Mouse (Mus musculus): Measurements from ENCODE around the gene Fbxo21.

The Fbxo21 gene

DNA sequence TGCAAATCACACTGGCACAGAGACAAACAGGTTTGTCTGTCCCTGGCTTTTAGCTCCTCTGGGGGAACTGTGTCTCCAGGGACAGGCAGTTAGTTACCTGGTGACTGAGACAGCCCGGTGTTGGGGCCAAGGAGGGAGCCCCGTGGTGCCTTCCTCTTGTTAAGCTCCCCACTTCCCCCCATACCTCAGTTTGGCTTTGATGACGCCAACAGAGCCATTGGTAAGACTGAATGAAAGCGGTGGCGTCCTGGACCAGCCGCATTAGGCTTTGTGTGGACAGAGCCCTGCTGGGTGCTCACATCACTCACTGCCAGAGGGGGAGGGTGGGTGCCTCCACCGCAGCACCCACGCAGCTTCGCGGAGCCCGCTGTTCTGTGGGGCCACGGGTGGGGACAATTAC, 49.4 kb downstream of the Fbxo21 start:
- DNase-seq (ENCODE audit: low read depth): no peak

DNA sequence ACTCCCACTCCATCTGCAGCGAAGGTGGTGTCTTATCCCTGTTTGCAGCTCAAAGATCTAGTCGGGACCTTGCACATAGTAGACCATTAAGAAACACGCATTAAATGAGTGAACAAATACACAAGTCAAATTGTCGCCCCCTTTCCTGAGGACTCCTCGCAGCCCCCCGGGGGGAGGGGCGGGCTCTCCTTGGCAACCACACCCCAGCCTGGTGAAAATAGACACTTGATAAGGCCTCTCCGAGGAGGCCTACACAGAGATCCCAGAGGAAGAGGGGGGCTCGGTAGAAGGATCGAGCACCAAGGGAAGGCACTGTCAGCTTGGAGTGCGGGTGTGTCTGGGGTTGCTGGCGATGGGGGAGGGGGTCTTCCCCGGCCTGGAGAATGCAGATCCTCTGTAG, 49.8 kb downstream of the Fbxo21 start:
- no peak for DNase-seq (ENCODE audit: low read depth)

- no peak for DNase-seq (ENCODE audit: low read depth)
Observed at GRCm38 (mm10) chr5:118027101-118027697, 50.7 kb downstream of the Fbxo21 start.

DNA sequence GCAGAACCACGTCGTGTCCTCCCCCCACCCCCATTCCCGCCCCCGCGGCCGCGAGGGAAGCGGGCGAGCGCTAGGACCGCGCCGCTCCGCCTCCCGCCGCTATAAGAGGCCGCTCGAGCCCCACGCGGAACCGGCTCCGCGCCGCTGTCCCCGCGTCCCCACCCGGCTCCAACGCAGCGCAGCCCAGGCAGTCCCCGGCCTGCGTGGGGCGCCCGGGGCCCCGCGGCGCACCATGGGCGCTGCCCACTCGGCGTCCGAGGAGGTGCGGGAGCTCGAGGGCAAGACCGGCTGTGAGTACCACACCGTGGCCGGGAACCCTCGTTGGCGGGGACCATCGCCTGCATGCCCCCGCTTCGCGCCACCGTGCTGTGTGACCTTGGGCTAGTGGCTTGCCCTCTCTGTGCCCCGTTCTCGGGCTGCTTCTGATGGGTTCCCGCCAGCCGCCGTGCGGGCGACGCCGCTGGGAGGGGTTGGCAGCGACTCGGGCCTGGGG, 51.2 kb downstream of the Fbxo21 start, which contains the start of gene Tesc:
Tesc (plus strand) TSS at position 46 of the 493 bp plus-strand sequence.
- DNase-seq (ENCODE audit: low read depth): no peak

- DNase-seq (ENCODE audit: low read depth): no peak
Observed at GRCm38 (mm10) chr5:118028191-118029034, 51.9 kb downstream of the Fbxo21 start.

DNA sequence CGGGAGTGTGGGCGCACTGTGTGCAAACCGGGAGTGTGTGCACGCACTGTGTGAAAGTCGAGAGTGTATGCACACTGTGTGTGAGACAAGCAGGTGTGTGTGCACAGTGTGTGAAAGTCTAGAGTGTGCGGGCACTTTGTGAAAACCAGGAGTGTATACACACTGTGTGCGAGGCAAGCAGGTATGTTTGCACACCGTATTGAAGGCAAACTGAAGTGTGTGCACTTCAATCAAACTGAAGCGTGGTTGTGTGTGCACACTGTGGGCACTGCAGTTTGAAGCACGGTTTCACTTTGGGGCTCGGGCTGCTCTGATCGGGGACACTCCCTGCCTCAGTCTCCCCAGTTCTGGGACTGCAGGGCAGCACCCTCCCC, 52.5 kb downstream of the Fbxo21 start:
- no peak for DNase-seq (ENCODE audit: low read depth)

DNA sequence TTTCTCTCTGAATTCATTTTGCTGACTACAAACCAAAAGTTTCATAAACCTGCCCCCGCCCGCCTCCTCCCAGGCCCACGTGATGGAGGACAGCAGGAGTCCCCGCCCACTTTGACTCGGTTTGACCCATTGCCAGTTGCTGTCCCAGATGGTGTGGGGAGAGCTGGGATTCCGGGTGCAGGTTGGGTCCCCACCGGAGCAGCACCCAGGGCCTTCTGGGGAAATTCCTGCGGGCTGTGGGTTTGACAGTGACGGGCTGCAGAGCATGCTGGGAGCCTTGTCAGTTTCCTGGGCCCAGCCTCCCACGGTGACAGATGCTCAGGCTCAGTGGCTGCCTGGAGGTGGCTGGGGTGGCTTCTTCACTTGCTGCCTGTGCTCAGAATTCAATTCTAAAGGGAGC, 52.9 kb downstream of the Fbxo21 start:
- DNase-seq (ENCODE audit: low read depth): no peak

DNA sequence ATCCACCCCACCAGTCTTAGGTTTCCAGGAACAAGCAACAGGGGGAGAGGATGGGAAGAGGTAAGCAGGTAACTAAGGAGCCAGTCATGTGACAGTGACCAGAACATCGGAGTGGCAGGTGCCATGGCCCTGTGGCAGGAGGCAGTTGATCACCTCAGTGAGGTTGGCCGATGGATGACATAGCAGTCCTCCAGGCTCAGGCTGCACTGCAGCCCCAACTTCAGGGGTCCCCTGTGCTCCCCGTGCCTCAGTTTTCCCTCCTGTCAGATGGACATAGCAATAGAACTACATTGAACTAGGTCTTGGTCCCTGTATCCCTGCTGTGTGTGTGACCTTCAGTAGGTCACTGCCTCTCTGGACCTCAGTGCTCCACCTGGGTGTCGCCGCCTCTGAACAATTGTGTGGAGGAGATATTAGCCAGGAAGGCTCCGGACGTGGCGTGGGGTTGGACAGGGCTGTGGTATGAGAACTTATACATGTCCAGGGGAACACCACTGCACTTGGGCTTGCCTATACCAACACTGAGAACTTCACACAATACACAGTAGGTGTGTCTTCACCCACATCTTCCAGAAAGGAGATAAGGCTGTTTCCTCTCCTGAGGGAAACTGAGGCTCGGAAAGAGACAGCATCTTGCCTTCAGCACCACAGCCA, 53.6 kb downstream of the Fbxo21 start:
- DNase-seq (ENCODE audit: low read depth): no peak

- DNase-seq (ENCODE audit: low read depth): no peak
Observed at GRCm38 (mm10) chr5:118031059-118031458, 54.5 kb downstream of the Fbxo21 start.

DNA sequence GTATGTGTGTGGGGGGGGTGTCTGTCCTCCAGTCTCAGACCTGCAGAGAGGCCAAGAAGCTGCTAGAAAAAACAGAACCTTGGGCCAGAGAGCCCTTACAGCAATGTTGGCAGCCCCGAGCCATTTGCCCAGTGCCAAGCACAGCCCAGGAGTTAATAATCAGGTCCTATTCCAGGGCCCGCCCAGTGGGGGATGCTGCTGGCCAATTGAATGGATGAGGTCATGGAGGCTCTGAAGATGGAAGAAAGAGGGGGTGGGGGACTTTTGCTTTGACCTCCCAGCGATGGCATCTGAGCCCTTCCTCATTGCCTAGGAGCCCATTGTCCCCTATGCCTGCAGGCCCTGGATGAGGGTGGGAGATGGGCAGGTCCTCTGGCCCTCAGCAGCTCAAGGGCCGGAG, 55.0 kb downstream of the Fbxo21 start:
- no peak for DNase-seq (ENCODE audit: low read depth)

DNA sequence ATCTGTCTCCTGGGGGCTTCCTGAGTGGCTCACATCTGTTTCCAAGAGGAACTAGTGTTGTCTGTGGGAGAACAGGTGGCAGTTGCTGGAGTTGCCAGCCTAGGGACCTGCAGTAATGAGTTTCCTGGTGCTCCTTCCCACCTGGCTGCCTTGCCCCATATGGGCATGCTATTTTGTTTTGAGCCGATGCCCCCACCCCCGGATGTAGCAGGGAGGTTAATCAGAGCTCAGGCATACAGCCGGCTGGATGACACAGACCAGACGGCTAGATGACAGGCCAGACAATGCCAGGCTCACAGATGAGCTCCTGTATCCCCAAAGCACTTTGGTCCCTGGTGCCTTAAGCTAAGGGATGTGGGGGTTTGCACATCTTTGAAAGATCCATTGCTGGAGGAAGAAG, 56.8 kb downstream of the Fbxo21 start:
- DNase-seq (ENCODE audit: low read depth): no peak

GRCm38 (mm10) chr5:118033740-118034139, 57.2 kb downstream of the Fbxo21 start:
- DNase-seq (ENCODE audit: low read depth): no peak

DNA sequence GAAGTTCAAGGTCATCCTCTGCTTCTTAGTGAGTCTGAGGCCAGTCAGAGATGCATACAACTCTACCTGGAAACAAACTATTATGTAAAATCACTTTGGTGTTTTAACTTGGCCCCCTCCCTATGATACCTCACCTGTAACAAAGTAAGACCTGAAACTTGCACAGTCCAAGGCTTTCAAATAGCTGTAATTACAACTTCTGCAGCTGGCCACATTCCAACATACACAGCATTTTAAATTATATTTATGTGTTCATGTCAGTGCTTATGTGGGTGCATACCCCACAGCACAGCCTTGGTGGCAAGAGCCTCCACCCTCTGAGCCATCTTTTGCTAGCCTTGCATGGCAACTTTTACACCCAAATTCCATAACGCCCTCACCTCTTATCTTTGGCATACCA, 58.1 kb downstream of the Fbxo21 start:
- no peak for DNase-seq (ENCODE audit: low read depth)

DNA sequence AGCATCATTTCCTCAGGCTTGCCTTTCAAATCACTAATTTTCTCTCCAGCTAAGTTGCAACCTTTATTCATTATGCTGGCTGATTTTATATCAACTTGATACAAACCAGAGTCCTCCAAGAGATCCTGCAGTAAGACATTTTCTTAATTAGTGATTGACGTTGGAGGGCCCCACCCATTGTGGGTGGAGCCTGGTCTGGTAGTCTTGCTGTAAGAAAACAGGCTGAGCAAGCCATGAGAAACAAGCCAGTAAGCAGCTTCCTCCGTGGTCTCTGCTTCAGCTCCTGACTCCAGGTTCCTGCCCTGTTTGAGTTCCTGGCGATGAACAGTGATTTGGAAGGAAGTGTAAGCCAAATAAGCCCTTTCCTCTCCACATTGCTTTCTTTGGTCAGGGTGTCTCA, 59.3 kb downstream of the Fbxo21 start:
- no peak for DNase-seq (ENCODE audit: low read depth)

DNA sequence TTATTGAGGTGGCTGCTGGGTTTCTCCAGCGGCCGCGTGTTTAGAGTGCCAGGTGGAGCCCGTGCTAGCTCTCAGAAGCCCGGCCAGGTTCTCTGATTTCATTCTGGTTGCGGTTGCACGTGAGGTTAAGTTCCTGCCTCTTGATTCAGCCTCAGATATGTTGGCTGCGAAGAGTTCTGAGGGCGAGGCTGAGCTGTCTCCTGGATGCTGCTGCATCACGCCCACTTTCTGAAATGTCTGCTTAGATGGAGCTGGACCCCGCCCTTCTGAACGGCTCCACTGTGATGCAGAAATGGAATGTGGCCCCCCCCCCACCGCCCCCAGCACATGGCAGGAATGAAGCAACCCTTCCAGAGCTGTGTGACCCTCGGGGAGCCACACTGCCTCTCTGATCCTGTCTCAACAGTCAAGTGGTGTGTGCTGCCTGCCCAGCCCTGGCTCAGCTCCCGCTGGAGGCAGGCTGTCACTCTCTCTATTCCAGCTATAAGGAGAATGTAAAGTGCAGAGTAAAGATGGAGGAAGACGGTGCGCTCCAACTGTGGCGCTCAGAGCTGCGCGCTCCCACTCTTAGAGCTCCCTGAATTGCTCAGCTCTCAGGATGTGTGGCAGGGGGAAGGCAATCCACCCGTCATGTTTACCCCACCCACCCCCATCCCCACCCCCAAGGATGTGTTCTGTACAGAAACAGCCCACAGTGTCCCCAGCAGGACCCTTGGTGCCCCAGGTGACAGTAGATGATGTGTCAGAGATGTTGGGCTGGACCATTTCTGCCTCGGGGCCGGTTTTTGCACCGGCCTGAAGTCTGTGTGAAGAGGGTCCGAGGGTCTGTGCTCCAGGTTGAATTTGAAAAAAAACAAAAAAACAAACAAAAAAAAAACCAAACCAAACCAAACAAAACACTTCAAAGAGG, 60.6 kb downstream of the Fbxo21 start:
- no peak for DNase-seq (ENCODE audit: low read depth)

DNA sequence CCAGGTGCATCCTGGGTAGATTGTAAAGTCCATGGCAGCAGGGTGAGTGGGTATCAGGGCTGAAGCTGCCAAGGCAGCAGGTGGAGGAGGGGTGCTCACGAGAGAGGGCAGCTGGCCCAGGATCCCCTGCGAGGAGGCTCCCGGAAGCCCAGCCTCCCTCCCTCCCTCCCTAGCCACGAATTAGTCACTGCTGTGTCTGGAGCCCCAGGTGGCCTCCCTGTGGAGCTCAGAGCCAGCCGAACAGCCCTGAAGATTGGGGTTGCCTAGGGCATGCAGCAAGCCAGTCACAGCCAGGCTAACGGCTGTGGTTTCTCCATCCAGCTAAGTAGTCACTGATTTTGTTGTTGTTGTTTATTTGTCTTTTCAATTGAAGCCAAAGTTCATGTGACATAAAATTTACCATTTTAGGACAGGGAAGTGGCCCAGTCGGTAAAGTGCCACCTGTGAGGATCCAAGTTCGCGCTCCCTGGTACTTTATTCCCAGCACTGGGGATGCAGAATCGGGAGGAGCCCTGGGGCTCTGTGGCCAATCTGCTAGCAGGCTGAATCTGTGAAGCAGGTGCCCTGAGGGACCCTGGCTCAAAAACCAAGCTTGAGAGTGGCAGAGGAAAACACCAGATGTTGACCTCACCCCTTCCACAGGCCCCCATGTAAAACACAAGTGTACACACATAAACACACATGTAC, 61.4 kb downstream of the Fbxo21 start:
- peak; percentile 40 for DNase-seq (ENCODE audit: low read depth)

DNA sequence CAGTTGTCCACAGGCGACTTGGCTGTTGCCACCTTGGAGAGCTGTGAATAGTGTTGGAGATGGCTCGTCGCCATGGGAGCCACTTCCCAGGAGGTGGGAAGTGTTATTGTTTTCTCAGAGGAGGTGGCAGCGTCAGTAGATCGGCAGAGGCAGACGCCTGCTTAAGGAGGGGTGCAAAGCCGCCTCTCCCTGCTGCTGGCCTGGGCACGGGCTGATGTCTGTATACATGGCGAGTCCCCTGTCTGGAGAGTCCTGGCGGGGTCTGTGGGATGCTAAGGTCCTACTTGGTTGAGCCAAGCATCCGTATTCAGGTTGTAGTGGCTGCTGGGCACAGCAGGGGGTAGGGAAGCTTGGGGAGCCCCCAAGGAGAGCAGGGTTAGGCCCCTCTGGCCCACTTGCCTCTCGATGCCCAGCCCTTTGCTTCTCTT, 62.7 kb downstream of the Fbxo21 start:
- no peak for DNase-seq (ENCODE audit: low read depth)

DNA sequence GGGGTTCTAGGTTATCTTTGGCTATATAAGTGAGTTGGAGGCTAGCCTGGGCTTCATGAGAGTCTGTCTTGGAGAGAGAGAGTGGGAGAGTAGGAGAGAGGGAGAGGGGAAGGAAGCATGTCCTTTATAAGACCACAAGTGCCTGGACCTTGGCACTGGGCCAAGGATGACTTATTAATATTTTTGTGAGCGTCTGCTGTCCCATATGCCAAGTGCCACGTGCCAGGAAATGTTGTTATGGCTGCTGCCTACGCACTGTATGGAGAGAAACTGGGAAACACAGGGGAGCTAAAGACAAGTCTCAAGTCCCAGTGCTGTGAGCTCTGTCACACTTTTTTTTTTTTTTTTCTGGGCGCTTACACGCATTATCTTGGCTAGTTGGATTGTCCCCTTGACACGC, 66.1 kb downstream of the Fbxo21 start:
- DNase-seq (ENCODE audit: low read depth): no peak

GRCm38 (mm10) chr5:118043761-118044160, 67.2 kb downstream of the Fbxo21 start:
- DNase-seq (ENCODE audit: low read depth): no peak

- DNase-seq (ENCODE audit: low read depth): no peak
Observed at GRCm38 (mm10) chr5:118044907-118045306, 68.4 kb downstream of the Fbxo21 start.

DNA sequence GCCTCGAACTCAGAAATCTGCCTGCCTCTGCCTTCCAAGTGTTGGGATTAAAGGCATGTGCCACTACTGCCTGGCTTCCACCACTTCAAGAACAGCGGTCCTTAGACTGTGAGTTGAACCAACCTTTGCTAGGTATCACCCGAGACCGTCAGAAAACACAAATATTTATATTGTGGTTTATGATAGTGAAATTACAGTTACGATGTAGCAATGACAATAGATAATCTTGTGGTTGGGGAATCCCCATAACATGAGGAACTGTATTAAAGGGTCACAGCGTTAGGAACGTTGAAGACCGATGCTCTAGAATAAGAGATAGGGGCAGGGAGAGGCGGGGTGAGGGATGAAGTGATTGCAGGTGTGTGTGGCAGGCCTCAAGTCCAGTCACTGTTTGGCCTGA, 68.9 kb downstream of the Fbxo21 start:
- no peak for DNase-seq (ENCODE audit: low read depth)
